Mouse (Mus musculus): Measurements from ENCODE around the gene Mrpl47.

DNA sequence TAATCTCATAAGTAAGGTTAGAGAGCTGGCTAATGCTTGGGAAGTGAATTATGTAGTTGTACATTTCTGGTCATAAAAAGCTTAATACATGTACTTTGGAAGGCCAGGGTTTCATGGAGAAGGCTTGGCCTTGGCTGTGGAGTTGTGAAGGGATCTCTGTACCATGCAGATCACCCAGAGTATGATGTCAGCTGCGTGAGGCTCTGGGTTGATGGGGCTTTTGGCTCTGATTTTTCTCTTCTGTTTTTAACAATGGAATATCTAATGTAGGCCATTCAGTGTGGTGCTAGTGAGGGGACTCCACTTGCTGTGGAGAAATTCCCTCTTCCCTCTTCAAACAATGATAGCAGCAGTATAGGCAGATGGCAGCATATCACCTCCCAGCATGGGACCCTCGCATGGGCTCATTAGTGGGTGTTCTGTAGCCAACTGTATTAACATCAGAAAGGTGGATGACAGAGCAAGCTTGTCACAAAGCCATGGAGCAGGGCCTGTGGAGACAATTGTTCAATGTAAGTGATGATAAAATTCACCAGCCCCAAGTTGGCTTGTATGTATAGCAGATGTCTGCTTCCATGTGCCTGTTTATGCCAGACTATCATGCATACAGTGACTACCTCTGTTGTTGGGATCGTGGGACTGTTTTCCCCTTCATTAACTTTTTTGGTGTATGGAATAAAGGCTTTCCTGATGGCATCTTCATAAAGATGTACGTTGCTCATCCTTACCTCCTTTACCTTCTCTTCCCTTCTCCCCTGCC lies 12.6 kb upstream of the Mrpl47 start:
- TF ChIP-seq POLR2A (IDR thresholded peaks at IDR 0.05; ENCODE audit: control insufficient read depth, extremely low read depth, insufficient read depth, low read length, poor library complexity), result no peak
- no peak for TF ChIP-seq CTCF (IDR thresholded peaks at IDR 0.05; ENCODE audit: borderline replicate concordance, control insufficient read depth, extremely low read depth, insufficient read depth, low read length, poor library complexity)
